Mouse (Mus musculus) limb, embryonic 14.5 days (tissue): ENCODE results near the gene Tgm5. TPM values are rescaled to one million over a fixed set of nuclear protein-coding genes. Genes with fewer than 3 reads are reported as not detected.

Source experiments
- ATAC-seq: fragments of 200-750 bp; cut with Nextera tagmentation; 2 replicates; pipeline ENCODE4 v1.8.0; 2017; ENCODE audit warnings: low read depth, moderate number of reproducible peaks, moderate TSS enrichment; ENCODE audit not compliant: low FRiP score
- DNase-seq: peaks from one replicate; pipeline ENCODE4 v3.0.0-alpha.2; 2015; ENCODE audit warnings: low spot score
- H3K27ac ChIP-seq: fragments of 300-500 bp; sonication (generic); replicated peaks from 2 replicates; pipeline ENCODE4 v1.5.1; 2014; ENCODE audit warnings: low read depth, mild to moderate bottlenecking, low read length, moderate library complexity, mixed read lengths
- H3K27me3 ChIP-seq: fragments of 300-500 bp; sonication (generic); 2 replicates; pipeline ENCODE4 v1.6.1; 2014; ENCODE audit warnings: low read length, mixed read lengths; ENCODE audit not compliant: control insufficient read depth, insufficient read depth
- H3K36me3 ChIP-seq: fragments of 300-500 bp; sonication (generic); 2 replicates; pipeline ENCODE4 v1.6.1; 2014; ENCODE audit warnings: mild to moderate bottlenecking, low read length, moderate library complexity, mixed read lengths; ENCODE audit not compliant: control insufficient read depth, insufficient read depth
- H3K4me1 ChIP-seq: fragments of 300-500 bp; sonication (generic); 2 replicates; pipeline ENCODE4 v1.6.1; 2014; ENCODE audit warnings: antibody characterized with exemption, low read length, mixed read lengths; ENCODE audit not compliant: control insufficient read depth, insufficient read depth
- H3K4me2 ChIP-seq: fragments of 300-500 bp; sonication (generic); replicated peaks from 2 replicates; pipeline ENCODE4 v1.6.1; 2014; ENCODE audit warnings: low read depth, mild to moderate bottlenecking, low read length, moderate library complexity; ENCODE audit not compliant: severe bottlenecking
- H3K4me3 ChIP-seq: fragments of 300-500 bp; sonication (generic); replicated peaks from 2 replicates; pipeline ENCODE4 v1.5.1; 2014; ENCODE audit warnings: low read length
- H3K9ac ChIP-seq: fragments of 300-500 bp; sonication (generic); 2 replicates; pipeline ENCODE4 v1.6.1; 2014; ENCODE audit warnings: mild to moderate bottlenecking, low read depth, low read length, moderate library complexity; ENCODE audit not compliant: severe bottlenecking
- H3K9me3 ChIP-seq: fragments of 300-500 bp; sonication (generic); 2 replicates; pipeline ENCODE4 v1.6.1; 2016; ENCODE audit warnings: low read length; ENCODE audit not compliant: control insufficient read depth
- POLR2A ChIP-seq: fragments of 200-500 bp; IDR thresholded peaks from 2 replicates; pipeline ENCODE4 v1.8.0; 2012; ENCODE audit warnings: inconsistent platforms, mild to moderate bottlenecking, moderate library complexity, borderline replicate concordance; ENCODE audit not compliant: insufficient read depth, insufficient read length; ENCODE audit errors: extremely low read depth
- WGBS: fragments of 180-500 bp; shearing (Covaris S2); extraction: QIAGEN DNeasy Blood & Tissue Kit; methylation state at CpG from one replicate; pipeline ENCODE4 v1.1.7; 2014; 5-methylcytosine and 5-hydroxymethylcytosine counted together
- polyA plus RNA-seq, 2 experiments: library from polyadenylated mRNA; depleted of rRNA in 1 of 2; stranded (reverse) in 1 of 2; unstranded in 1 of 2; fragments of >200 nt; fragmentation: Nextera tagmentation in 1 of 2; extraction: Ambion mirVana in 1 of 2; gene quantifications; 2 replicates each; pipeline versions ENCODE4 v1.2.1 to v1.2.3; 2012 to 2014

Tgm5 gene
- polyA plus RNA-seq, 2 experiments = 0.10 TPM; not detected in 1

GRCm38 (mm10) chr2:121119260-121119659 is 33.6 kb upstream of the Tgm5 start:
- H3K9me3 ChIP-seq = no peaks in the 10 kb centered on the region
- H3K36me3 ChIP-seq = no peaks in the 10 kb centered on the region
- no peak overlapping the region for H3K9ac ChIP-seq
- no peak overlapping the region for H3K4me3 ChIP-seq
- 73% methylated on average over 3 of the region's 3 CpGs for WGBS
- H3K27ac ChIP-seq = no peak overlapping the region
- no peak for ATAC-seq
- DNase-seq = no peak
- no peak overlapping the region for H3K4me2 ChIP-seq
- no peak for TF ChIP-seq POLR2A
- no peaks in the 10 kb centered on the region for H3K4me1 ChIP-seq
- H3K27me3 ChIP-seq = no peaks in the 10 kb centered on the region

GRCm38 (mm10) chr2:121115418-121115817 is 29.8 kb upstream of the Tgm5 start:
- DNase-seq (no peak), ATAC-seq (no peak)
- H3K27ac ChIP-seq = no peak overlapping the region
- no peaks in the 10 kb centered on the region for H3K9me3 ChIP-seq
- H3K9ac ChIP-seq = no peak overlapping the region
- no peak overlapping the region for H3K4me2 ChIP-seq
- TF ChIP-seq POLR2A = no peak
- 83% methylated on average over 2 of the region's 2 CpGs for WGBS
- H3K4me3 ChIP-seq = no peak overlapping the region
- H3K4me1 ChIP-seq = no peaks in the 10 kb centered on the region
- no peaks in the 10 kb centered on the region for H3K36me3 ChIP-seq
- H3K27me3 ChIP-seq = no peaks in the 10 kb centered on the region

- no peaks in the 10 kb centered on the region for H3K27me3 ChIP-seq
- ATAC-seq (no peak), DNase-seq (no peak)
- TF ChIP-seq POLR2A = no peak
- H3K27ac ChIP-seq = no peak within 1 kb of the TSS
- no peak within 1 kb of the TSS for H3K4me3 ChIP-seq
- no peaks in the 10 kb centered on the region for H3K36me3 ChIP-seq
- no peak within 1 kb of the TSS for H3K4me2 ChIP-seq
- no peak within 1 kb of the TSS for H3K9ac ChIP-seq
- H3K4me1 ChIP-seq = no peaks in the 10 kb centered on the region
- no peaks in the 10 kb centered on the region for H3K9me3 ChIP-seq
- 93% methylated on average over 4 of the region's 4 CpGs for WGBS
Measured at GRCm38 (mm10) chr2:121109695-121110094, 24.1 kb upstream of the Tgm5 start, which contains the start of gene Tgm7. Gene Tgm7 (minus strand): TSS chr2:121109795.

GRCm38 (mm10) chr2:121105940-121106339 is 20.3 kb upstream of the Tgm5 start:
- Histone ChIP-seq H3K27me3 (no peaks in the 10 kb centered on the region), H3K27ac (no peak overlapping the region), H3K9ac (no peak overlapping the region), H3K4me1 (no peaks in the 10 kb centered on the region), H3K4me3 (no peak overlapping the region), H3K4me2 (no peak overlapping the region), H3K9me3 (no peaks in the 10 kb centered on the region), H3K36me3 (no peaks in the 10 kb centered on the region)
- TF ChIP-seq POLR2A = no peak
- no peak for ATAC-seq
- DNase-seq = no peak

- H3K9me3 ChIP-seq = no peaks in the 10 kb centered on the region
- no peak overlapping the region for H3K9ac ChIP-seq
- H3K27ac ChIP-seq = no peak overlapping the region
- DNase-seq (peak; percentile 70), ATAC-seq (no peak)
- no peak for TF ChIP-seq POLR2A
- no peak overlapping the region for H3K4me2 ChIP-seq
- no peak overlapping the region for H3K4me3 ChIP-seq
- WGBS = 30% methylated on average over 9 of the region's 9 CpGs
- no peaks in the 10 kb centered on the region for H3K4me1 ChIP-seq
- H3K36me3 ChIP-seq = no peaks in the 10 kb centered on the region
- H3K27me3 ChIP-seq = no peaks in the 10 kb centered on the region
Measured at GRCm38 (mm10) chr2:121102051-121102450, 16.4 kb upstream of the Tgm5 start.

- TF ChIP-seq POLR2A = no peak
- Histone ChIP-seq H3K4me2 (no peak overlapping the region), H3K27ac (no peak overlapping the region), H3K36me3 (no peaks in the 10 kb centered on the region), H3K9ac (no peak overlapping the region), H3K4me1 (no peaks in the 10 kb centered on the region; the same call in 1 of the 2 replicates), H3K9me3 (no peaks in the 10 kb centered on the region), H3K27me3 (no peaks in the 10 kb centered on the region), H3K4me3 (no peak overlapping the region)
- WGBS = 65% methylated on average over 4 of the region's 4 CpGs
- DNase-seq = no peak
- no peak for ATAC-seq
Measured at GRCm38 (mm10) chr2:121089751-121090150, 4.1 kb upstream of the Tgm5 start.
